Mouse (Mus musculus) CH12.LX (cell line): Measurements from ENCODE around the gene Klf7.

ENCODE experiments used
- GABPA ChIP-seq: IDR thresholded peaks from 2 replicates; pipeline ENCODE4 v1.6.1; 2012; ENCODE audit warnings: low read depth, low read length, improper control_type of control experiment, inconsistent platforms; ENCODE audit not compliant: insufficient replicate concordance
- SMC3 ChIP-seq: IDR thresholded peaks from 2 replicates; pipeline ENCODE4 v1.6.1; 2011; ENCODE audit warnings: low read depth, low read length, improper control_type of control experiment

- TF ChIP-seq SMC3 (no peak), GABPA (no peak)
These were observed 123.2 kb downstream of the Klf7 start for GRCm38 (mm10) chr1:63998901-63999300.
